Mouse (Mus musculus) E14TG2a.4 (cell line): ENCODE data around the gene Cnpy2.

Experiments
- CTCF ChIP-seq: conservative IDR thresholded peaks from 2 replicates; pipeline ENCODE4 v1.5.1; 2014; ENCODE audit warnings: low read length
- NANOG ChIP-seq: IDR thresholded peaks from 2 replicates; pipeline ENCODE4 v1.6.1; 2014; ENCODE audit warnings: borderline replicate concordance, low read length, mixed read lengths
- POU5F1 ChIP-seq: IDR thresholded peaks from 2 replicates; pipeline ENCODE4 v1.6.1; 2014; ENCODE audit warnings: low read length, borderline replicate concordance

GRCm38 (mm10) chr10:128376099-128376454 is 53.8 kb downstream of the Cnpy2 start:
- TF ChIP-seq CTCF (no peak), POU5F1 (no peak), NANOG (no peak)
